Comparison of ENCODE assay signal across 8 mouse cellular contexts in genomic region chr2:38591751-38592459, GRCm38 (mm10). TPM values are rescaled to one million over a fixed set of nuclear protein-coding genes. Genes with fewer than 3 reads are reported as not detected.
DNase-seq lines count a peak whose midpoint lies in the region; ATAC-seq and TF ChIP-seq lines count a peak whose summit lies in the region.
"Had no signal": no experiment of that assay in that cellular context is flagged by ENCODE, and none has a peak within 500 bp of the region (broad histone marks: within the 10 kb centered on the region; RNA-seq: fewer than 3 reads in every experiment).

No protein-coding gene starts in this region.

- no peak for TF ChIP-seq CTCF in G1E (IDR thresholded peaks at IDR 0.05; ENCODE audit: low read depth, low read length)

- peaks cover 89% of the 10 kb centered on the region for H3K36me3 ChIP-seq in G1E (replicated peaks)
- H3K36me3 ChIP-seq in neural tube, embryonic 14.5 days (ENCODE audit: control insufficient read depth, insufficient read depth, low read length): peaks cover 5% of the 10 kb centered on the region; the same call in 1 of the 2 replicates

- H3K4me1 ChIP-seq in G1E (ENCODE audit: insufficient read depth, low read depth, low read length): peaks cover 20% of the 10 kb centered on the region
- H3K4me1 ChIP-seq in neural tube, embryonic 14.5 days (ENCODE audit: control insufficient read depth, insufficient read depth, low read length): peaks cover 17% of the 10 kb centered on the region

- H3K4me2 ChIP-seq in neural tube, embryonic 14.5 days (ENCODE audit: low read depth, low read length): no peak overlapping the region

- 71% methylated on average over 6 of the region's 6 CpGs for WGBS in neural tube, embryonic 14.5 days

- H3K27ac ChIP-seq in neural tube, embryonic 14.5 days (ENCODE audit: low read depth, low read length): no peak overlapping the region
- H3K27ac ChIP-seq: macrophage had no signal

- DNase-seq in layer of hippocampus, adult 9-11 months: peak; percentile 29
- DNase-seq in layer of hippocampus, adult 9-10 months (ENCODE audit: low spot score): no peak
- DNase-seq in G1E (ENCODE audit: low spot score): peak; percentile 27
- peak; percentile 13 for DNase-seq in c-Kit-positive CD71-negative TER-119-negative erythroid progenitor cells, embryonic 14.5 days (ENCODE audit: low read depth)
- DNase-seq in urinary bladder, postnatal 10 days (ENCODE audit: low spot score): no peak

- no peak for ATAC-seq in G1E (ENCODE audit: extremely low read depth, insufficient number of reproducible peaks, low FRiP score, poor library complexity, severe bottlenecking)
- ATAC-seq in hematopoietic stem cell, adult 5-6 weeks (replicated peaks in 1 of 2; ENCODE audit: insufficient read depth in 1 of 2, low FRiP score in 2 of 2, low TSS enrichment in 1 of 2, low read depth in 1 of 2, poor library complexity in 2 of 2, severe bottlenecking in 2 of 2): peak; percentile 42 to 60; a peak in 1 of 4 replicates
- peak; percentile 60; the same call in 1 of the 2 replicates for ATAC-seq in neural tube, embryonic 14.5 days (ENCODE audit: low read depth)

- H3K9me3 ChIP-seq in G1E (replicated peaks): no peaks in the 10 kb centered on the region
- no peaks in the 10 kb centered on the region for H3K9me3 ChIP-seq in neural tube, embryonic 14.5 days (ENCODE audit: control insufficient read depth, low read length)

- H3K27me3 ChIP-seq in G1E (ENCODE audit: insufficient read depth, low read length): no peaks in the 10 kb centered on the region
- H3K27me3 ChIP-seq in neural tube, embryonic 14.5 days (ENCODE audit: control insufficient read depth, insufficient read depth, low read length): no peaks in the 10 kb centered on the region

- H3K9ac ChIP-seq in neural tube, embryonic 14.5 days (replicated peaks; ENCODE audit: low read depth, low read length): no peak overlapping the region

- H3K4me3 ChIP-seq in G1E (ENCODE audit: low read depth, low read length): no peak overlapping the region
- no peak overlapping the region for H3K4me3 ChIP-seq in neural tube, embryonic 14.5 days (ENCODE audit: low read depth, low read length)

RNA-seq across cellular contexts. Expression of gene Psmb7, which starts 52.0 kb away (rescaled TPM):
- total RNA-seq in G1E (2014; fragmentation: Nextera tagmentation) (114 and 124 TPM in 2 replicates), G1E (2017) (261 and 281 TPM in 2 replicates)
- polyA plus RNA-seq in G1E (2012): 12.3 and 15.2 TPM in 2 replicates
- total RNA-seq in hematopoietic stem cell, adult 5-6 weeks (2017): 215 and 259 TPM in 2 replicates
- polyA plus RNA-seq in neural tube, embryonic 14.5 days (2014; fragmentation: Nextera tagmentation; extraction: Ambion mirVana): 277 and 282 TPM in 2 replicates

Comparison
In these comparisons a context has a peak if more than half of its experiments do, and no peak if none do; other contexts are left out.
1. DNase-seq: peak in layer of hippocampus, adult 9-11 months (single experiment), G1E (single experiment) and c-Kit-positive CD71-negative TER-119-negative erythroid progenitor cells, embryonic 14.5 days (single experiment); none in layer of hippocampus, adult 9-10 months (single experiment) and urinary bladder, postnatal 10 days (single experiment).